Mouse (Mus musculus) E14TG2a.4 (cell line): Measurements from ENCODE around the gene Clybl.

Experiments
- CTCF ChIP-seq: conservative IDR thresholded peaks from 2 replicates; pipeline ENCODE4 v1.5.1; 2014; ENCODE audit warnings: low read length
- POU5F1 ChIP-seq: IDR thresholded peaks from 2 replicates; pipeline ENCODE4 v1.6.1; 2014; ENCODE audit warnings: low read length, borderline replicate concordance

DNA sequence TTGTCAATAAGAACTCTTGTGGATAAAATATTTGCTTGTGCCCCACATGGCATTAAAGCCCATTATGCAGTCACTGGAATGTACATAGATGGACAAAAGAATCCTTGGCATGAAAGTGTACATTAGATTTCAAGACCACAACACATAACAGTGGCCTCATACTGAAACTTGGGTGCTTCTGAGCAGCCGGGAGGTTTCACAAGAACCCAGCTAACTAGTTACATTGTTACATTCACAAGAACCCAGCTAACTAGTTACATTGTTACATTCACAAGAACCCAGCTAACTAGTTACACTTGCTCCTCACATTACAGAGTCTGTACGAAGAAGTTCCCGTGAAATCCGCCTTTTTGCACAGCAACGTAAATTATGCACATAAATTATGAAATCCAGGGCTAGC, 200.8 kb downstream of the Clybl start:
- no peak for TF ChIP-seq CTCF
- TF ChIP-seq POU5F1 = no peak
